Mouse (Mus musculus): Measurements from ENCODE around the gene Luzp2.

The Luzp2 gene

GRCm38 (mm10) chr7:54835372-54835851 is at the start of gene Luzp2:
Gene Luzp2 (plus strand): TSS chr7:54835498.
- DNase-seq (ENCODE audit: low read depth, low spot score) = no peak
- Histone ChIP-seq H3K36me3 (ENCODE audit: control insufficient read depth, insufficient read depth, low read length, poor library complexity, severe bottlenecking) (no peaks in the 10 kb centered on the region), H3K27me3 (ENCODE audit: control insufficient read depth, insufficient read depth, low read length, poor library complexity, severe bottlenecking) (no peaks in the 10 kb centered on the region)

- Histone ChIP-seq H3K36me3 (ENCODE audit: control insufficient read depth, insufficient read depth, low read length, poor library complexity, severe bottlenecking) (no peaks in the 10 kb centered on the region), H3K27me3 (ENCODE audit: control insufficient read depth, insufficient read depth, low read length, poor library complexity, severe bottlenecking) (no peaks in the 10 kb centered on the region)
- DNase-seq (ENCODE audit: low read depth, low spot score) = no peak
Observed at GRCm38 (mm10) chr7:54787456-54787855, 47.8 kb upstream of the Luzp2 start.

DNA sequence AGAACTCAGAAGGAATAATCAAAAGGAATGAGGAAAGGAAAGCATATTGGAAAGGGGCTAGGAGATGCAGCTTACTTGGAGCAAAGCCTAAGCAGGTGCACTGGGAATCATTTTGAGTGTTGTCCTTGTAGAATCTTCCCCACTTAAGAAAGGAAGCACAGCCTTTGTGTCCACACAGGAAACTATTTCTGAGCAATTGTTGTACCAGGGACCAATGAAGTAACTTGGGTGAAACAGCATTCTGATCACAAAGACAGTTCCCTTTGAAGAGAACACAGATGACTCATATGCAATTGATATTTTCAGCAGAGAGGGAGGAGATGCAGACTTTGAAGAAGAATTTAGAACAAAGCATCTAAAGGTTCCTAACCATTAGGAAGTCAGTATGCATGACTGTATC is 16.7 kb upstream of the Luzp2 start:
- Histone ChIP-seq H3K36me3 (ENCODE audit: control insufficient read depth, insufficient read depth, low read length, poor library complexity, severe bottlenecking) (no peaks in the 10 kb centered on the region), H3K27me3 (ENCODE audit: control insufficient read depth, insufficient read depth, low read length, poor library complexity, severe bottlenecking) (no peaks in the 10 kb centered on the region)
- DNase-seq (ENCODE audit: low read depth, low spot score) = no peak

- no peaks in the 10 kb centered on the region for H3K27me3 ChIP-seq (ENCODE audit: control insufficient read depth, insufficient read depth, low read length, poor library complexity, severe bottlenecking)
- no peaks in the 10 kb centered on the region for H3K36me3 ChIP-seq (ENCODE audit: control insufficient read depth, insufficient read depth, low read length, poor library complexity, severe bottlenecking)
- DNase-seq (ENCODE audit: low read depth, low spot score) = no peak
Observed at GRCm38 (mm10) chr7:54828751-54829150, 6.5 kb upstream of the Luzp2 start.

DNA sequence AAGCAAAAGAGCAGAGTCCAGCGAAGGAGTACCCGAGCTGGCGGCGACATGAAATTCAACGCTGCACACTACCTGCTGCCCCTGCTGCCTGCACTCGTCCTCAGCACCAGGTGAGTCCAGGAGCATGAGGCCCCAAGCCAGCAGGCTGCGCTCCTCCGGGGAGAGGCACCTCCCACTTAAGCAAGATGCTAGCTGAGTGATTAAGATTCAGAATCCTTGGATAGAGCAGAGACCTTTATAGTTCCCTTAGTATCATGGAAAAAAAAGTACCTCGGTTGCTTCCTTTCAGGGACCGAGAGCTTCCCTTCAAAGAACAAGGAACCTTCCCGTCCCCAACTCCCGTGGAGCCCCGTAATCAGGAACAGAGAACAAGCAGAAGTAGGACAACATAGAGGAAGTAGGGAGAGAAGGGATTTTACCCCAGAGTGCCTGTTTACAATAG is 634 bp downstream of the Luzp2 start:
- H3K36me3 ChIP-seq (ENCODE audit: control insufficient read depth, insufficient read depth, low read length, poor library complexity, severe bottlenecking) = no peaks in the 10 kb centered on the region
- H3K27me3 ChIP-seq (ENCODE audit: control insufficient read depth, insufficient read depth, low read length, poor library complexity, severe bottlenecking) = no peaks in the 10 kb centered on the region
- DNase-seq (ENCODE audit: low read depth, low spot score) = no peak

GRCm38 (mm10) chr7:54836437-54836836 is 1.1 kb downstream of the Luzp2 start:
- no peak for DNase-seq (ENCODE audit: low read depth, low spot score)
- H3K27me3 ChIP-seq (ENCODE audit: control insufficient read depth, insufficient read depth, low read length, poor library complexity, severe bottlenecking) = no peaks in the 10 kb centered on the region
- no peaks in the 10 kb centered on the region for H3K36me3 ChIP-seq (ENCODE audit: control insufficient read depth, insufficient read depth, low read length, poor library complexity, severe bottlenecking)

DNA sequence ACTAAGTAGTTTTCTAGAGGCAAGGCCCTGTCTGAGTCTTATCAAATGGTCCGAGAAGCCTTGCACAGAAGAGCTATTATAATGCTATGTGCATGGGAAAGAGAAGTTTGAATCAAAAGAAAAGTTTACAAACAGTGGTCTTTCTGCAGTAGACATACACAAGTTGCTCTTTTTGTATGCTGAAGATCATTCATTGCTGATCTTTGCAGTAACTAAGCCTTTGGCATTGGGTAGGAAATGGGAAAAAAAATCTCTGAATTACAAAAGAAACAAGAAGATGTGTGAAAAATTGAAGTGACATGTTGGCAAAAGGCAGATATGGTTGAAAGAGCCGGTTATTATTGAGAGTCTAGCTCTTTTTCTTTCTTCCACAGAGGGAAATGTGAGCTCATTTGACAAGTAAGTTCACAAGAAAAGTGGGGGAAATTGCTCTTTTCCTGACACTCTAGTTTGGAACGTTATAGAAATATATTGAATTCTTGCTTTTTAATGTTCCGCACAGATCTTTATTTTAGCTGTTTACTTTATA is 7.6 kb downstream of the Luzp2 start:
- Histone ChIP-seq H3K27me3 (ENCODE audit: control insufficient read depth, insufficient read depth, low read length, poor library complexity, severe bottlenecking) (no peaks in the 10 kb centered on the region), H3K36me3 (ENCODE audit: control insufficient read depth, insufficient read depth, low read length, poor library complexity, severe bottlenecking) (no peaks in the 10 kb centered on the region)

GRCm38 (mm10) chr7:54845875-54846691 is 10.8 kb downstream of the Luzp2 start:
- DNase-seq (ENCODE audit: low read depth, low spot score) = no peak

More for the DNA sequence above, 7.6 kb downstream of the Luzp2 start:
- DNase-seq (ENCODE audit: low read depth, low spot score) = no peak

DNA sequence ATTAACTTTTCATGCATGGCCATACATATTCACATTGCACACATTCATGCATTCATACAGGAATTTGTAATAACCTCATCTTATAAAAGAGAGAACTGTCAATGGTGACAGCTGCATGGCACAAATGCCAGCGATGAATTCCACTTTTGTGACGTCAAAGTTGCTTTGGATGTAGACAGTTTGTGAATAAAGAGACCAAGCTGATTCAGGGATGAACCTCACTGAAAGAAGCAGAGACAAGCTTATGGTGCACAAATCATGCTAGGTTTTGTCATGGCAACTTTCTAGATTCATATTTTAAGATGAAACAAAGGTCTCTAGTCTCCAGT is 11.4 kb downstream of the Luzp2 start:
- Histone ChIP-seq H3K27me3 (ENCODE audit: control insufficient read depth, insufficient read depth, low read length, poor library complexity, severe bottlenecking) (no peaks in the 10 kb centered on the region), H3K36me3 (ENCODE audit: control insufficient read depth, insufficient read depth, low read length, poor library complexity, severe bottlenecking) (no peaks in the 10 kb centered on the region)
- no peak for DNase-seq (ENCODE audit: low read depth, low spot score)

More at GRCm38 (mm10) chr7:54845875-54846691, 10.8 kb downstream of the Luzp2 start:
- no peaks in the 10 kb centered on the region for H3K27me3 ChIP-seq (ENCODE audit: control insufficient read depth, insufficient read depth, low read length, poor library complexity, severe bottlenecking)
- H3K36me3 ChIP-seq (ENCODE audit: control insufficient read depth, insufficient read depth, low read length, poor library complexity, severe bottlenecking) = no peaks in the 10 kb centered on the region

DNA sequence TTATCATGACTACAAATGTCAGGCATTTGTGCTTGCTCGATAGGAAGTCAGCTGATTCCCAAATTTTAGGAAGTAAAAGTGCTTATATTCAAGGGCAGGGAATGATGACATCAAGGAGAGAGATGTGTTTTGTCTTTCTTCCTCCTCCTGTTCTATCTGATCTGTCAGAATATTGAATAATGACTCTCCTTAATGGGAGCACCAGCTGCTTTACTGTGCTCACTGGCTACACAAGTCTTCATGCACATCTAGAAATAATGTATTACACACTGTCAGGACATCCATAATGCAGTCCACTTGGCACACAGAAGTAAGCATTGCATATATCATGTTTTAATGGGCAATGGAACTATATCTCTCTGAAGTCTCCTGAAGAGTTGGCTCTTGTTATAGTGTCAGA is 17.6 kb downstream of the Luzp2 start:
- DNase-seq (ENCODE audit: low read depth, low spot score) = no peak
- no peaks in the 10 kb centered on the region for H3K36me3 ChIP-seq (ENCODE audit: control insufficient read depth, insufficient read depth, low read length, poor library complexity, severe bottlenecking)
- no peaks in the 10 kb centered on the region for H3K27me3 ChIP-seq (ENCODE audit: control insufficient read depth, insufficient read depth, low read length, poor library complexity, severe bottlenecking)

DNA sequence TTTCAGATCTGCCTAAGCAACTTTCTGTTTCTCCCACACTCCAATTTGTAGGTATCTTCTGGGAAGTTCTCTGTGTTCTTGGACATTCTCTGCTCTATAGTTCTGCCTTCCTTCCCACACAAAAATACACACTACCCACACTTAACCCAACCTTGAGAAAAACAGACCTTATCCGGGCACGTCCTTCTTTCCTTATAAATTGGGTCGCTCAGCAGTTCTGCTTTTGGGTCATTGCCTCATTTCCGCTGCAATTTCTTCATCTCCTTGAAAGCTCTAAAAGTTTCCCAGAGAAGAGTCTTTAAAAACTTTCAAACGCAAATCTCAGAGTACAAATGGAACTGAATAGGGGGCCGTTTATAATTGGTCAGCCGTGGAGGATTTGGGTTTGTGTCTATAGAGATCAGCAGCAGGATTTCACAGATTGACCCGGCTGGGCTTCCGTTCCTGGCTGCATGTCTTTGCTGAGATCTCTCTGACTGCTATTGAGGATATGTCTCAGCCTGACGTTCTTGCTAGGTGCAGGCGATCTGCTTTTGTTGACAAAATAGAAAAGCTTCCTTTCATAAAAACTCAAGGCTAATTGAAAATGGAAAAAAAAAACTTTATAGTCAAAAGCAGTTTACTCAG is 26.0 kb downstream of the Luzp2 start:
- H3K36me3 ChIP-seq (ENCODE audit: control insufficient read depth, insufficient read depth, low read length, poor library complexity, severe bottlenecking) = no peaks in the 10 kb centered on the region
- no peak for DNase-seq (ENCODE audit: low read depth, low spot score)
- no peaks in the 10 kb centered on the region for H3K27me3 ChIP-seq (ENCODE audit: control insufficient read depth, insufficient read depth, low read length, poor library complexity, severe bottlenecking)

- Histone ChIP-seq H3K36me3 (ENCODE audit: control insufficient read depth, insufficient read depth, low read length, poor library complexity, severe bottlenecking) (no peaks in the 10 kb centered on the region), H3K27me3 (ENCODE audit: control insufficient read depth, insufficient read depth, low read length, poor library complexity, severe bottlenecking) (no peaks in the 10 kb centered on the region)
- DNase-seq (ENCODE audit: low read depth, low spot score) = no peak
Observed at GRCm38 (mm10) chr7:54878928-54879644, 43.8 kb downstream of the Luzp2 start.

- DNase-seq (ENCODE audit: low read depth, low spot score) = no peak
- Histone ChIP-seq H3K36me3 (ENCODE audit: control insufficient read depth, insufficient read depth, low read length, poor library complexity, severe bottlenecking) (no peaks in the 10 kb centered on the region), H3K27me3 (ENCODE audit: control insufficient read depth, insufficient read depth, low read length, poor library complexity, severe bottlenecking) (no peaks in the 10 kb centered on the region)
Observed at GRCm38 (mm10) chr7:54893709-54894627, 58.7 kb downstream of the Luzp2 start.

- H3K36me3 ChIP-seq (ENCODE audit: control insufficient read depth, insufficient read depth, low read length, poor library complexity, severe bottlenecking) = no peaks in the 10 kb centered on the region
Observed at GRCm38 (mm10) chr7:54898589-54898988, 63.3 kb downstream of the Luzp2 start.

More at GRCm38 (mm10) chr7:54898589-54898988, 63.3 kb downstream of the Luzp2 start:
- no peak for DNase-seq (ENCODE audit: low read depth, low spot score)
- H3K27me3 ChIP-seq (ENCODE audit: control insufficient read depth, insufficient read depth, low read length, poor library complexity, severe bottlenecking) = no peaks in the 10 kb centered on the region

Measured in splenic B cell, adult 2 months (primary cell).